Mouse (Mus musculus): ENCODE measurements around the gene Itpr2.

DNA sequence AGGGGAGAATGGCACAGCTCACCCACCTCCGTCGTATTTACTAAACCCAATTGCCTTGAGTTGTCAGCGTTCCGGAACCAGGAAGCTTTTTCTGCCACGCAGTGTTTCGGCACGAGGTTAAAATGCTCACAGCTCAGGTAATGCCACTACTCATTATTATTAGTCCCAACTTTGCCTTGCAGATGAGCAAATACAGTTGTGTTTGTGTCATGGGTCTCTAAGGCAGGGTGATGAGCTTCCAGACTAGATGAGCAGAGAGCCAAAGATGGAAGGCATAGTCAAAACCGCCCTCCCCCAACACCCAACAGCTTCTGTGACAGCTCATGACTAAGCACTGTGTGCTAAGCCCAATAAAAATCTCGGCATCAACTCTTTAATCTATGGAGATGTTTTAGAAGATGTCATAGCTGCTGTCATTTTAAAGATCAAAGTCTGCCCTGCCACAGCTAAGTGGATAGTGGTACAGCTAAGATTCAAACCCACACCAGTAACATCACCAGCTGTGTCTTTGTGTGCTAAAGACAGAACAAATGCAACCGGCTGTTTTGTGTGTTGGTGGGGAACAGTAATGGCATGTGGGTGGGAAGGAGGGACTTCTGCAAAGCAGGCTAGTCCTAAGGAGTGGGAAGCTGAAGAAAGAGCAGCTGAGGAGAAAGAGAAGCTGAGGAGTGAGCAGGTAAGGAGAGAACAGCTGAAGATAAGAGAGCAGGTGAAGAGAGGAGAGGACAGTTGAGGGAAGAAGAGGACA is 62.8 kb downstream of the Itpr2 start:
- TF ChIP-seq CTCF (IDR thresholded peaks at IDR 0.05; ENCODE audit: low read depth) (no peak), EP300 (optimal IDR thresholded peaks at IDR 0.05) (no peak)

Measured in stomach, postnatal 0 days (tissue).